Mouse (Mus musculus): Measurements from ENCODE around the gene Rasal3.
A peak's percentile ranks its signal among the peaks of the same experiment; 100 is the strongest.

Gene Rasal3

DNA sequence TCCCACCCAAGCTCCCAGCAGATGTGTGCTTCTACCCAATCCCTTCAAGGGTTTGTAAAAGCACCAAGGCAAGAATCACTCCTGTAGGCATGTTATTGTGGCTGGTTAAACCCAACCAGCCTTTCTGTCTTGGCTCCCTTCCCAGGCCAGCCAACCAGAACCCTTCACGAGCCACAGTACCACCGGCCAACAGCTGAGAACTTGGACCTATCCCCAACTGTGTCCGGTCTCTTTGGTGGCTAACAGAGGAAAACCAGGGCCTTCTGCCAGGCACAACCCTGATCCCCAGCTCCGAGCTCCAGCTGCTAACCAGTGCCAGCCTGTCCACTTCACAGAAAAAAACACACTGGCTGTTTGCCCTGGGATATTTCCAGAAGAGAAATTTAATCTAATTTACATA lies 49.7 kb downstream of the Rasal3 start:
- DNase-seq, result no peak

GRCm38 (mm10) chr17:32351726-32352125 lies 51.7 kb downstream of the Rasal3 start:
- DNase-seq, result no peak

DNA sequence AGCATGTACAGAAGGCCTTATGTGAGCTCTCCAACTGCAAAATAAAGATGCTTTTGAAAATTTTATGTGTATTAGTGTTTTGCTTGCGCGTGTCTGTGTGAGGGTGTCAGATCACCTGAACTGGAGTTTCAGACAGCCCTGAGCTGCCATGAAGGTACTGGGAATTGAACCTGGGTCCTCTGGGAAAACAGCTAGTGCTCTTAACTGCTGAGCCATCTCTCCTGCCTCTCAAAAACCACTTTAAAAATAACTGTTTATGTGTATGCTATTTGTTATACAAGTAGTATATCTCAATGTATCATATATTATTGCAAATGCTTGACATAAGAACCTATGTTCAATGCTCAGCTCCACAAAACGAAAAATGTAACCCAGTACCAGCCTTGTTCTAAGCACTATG lies 52.1 kb downstream of the Rasal3 start:
- no peak for DNase-seq

DNA sequence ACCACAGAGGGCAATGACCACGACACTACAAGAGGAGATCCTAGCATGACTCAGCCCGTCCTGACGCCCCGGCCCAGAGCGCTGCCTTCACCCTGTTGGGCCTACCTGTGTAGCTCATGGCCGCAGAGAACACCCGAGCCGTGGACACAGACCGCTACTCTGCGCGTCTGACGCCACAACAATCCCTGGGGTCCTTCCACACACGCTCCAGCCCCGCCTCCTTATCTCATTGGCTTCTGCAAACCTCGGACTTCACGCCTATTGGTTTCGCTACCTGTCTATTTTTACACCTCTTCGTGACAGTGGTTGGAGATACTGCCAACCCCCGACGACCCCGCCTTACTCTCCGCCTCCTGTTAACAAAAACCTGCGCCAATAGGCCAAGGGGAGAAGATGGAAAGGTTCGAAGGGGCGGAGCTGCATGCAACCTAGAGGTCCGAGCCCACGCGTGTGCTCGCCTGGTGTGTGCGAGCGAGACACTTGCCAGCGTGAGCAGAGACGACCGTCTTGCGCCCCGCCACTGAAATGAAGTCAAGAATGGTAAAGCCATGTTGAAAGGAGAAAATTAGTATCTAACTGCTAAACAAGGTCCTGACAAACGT lies 52.9 kb downstream of the Rasal3 start, which contains the start of gene Akap8l:
TSS of gene Akap8l (minus strand) at position 226 of the 602 bp plus-strand sequence.
- peak; percentile 96 to 97 for DNase-seq

GRCm38 (mm10) chr17:32349851-32350381 lies 53.5 kb downstream of the Rasal3 start:
- DNase-seq, result peak in 1 of 2 experiments; percentile 17

GRCm38 (mm10) chr17:32349037-32349732 lies 54.2 kb downstream of the Rasal3 start:
- DNase-seq, result peak in 1 of 2 experiments; percentile 42

DNA sequence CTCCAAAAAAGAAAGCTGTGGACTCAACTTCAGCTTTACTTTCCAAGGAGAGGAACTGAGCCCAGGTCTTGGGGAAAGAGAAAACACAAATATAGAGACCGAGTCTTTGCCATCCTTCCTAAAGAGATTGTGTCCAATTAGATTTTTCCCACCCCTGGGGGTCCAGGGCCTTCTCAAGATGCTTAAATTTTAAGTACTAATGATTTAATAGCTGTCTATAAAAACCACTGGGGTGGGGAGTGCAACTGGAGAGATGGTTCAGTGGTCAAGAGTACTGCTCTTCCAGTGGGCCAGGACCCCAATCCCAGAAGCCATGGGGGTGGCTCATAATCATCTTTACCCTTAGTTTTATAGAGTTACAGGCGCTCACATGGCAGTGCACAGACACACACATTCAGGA lies 55.0 kb downstream of the Rasal3 start:
- DNase-seq, result no peak

- DNase-seq, result no peak
Measured at GRCm38 (mm10) chr17:32341102-32341501, 62.3 kb downstream of the Rasal3 start.
